Mouse (Mus musculus) hindbrain, postnatal 0 days (tissue): ENCODE measurements around the gene Nos1ap. TPM values are rescaled to one million over a fixed set of nuclear protein-coding genes. Genes with fewer than 3 reads are reported as not detected.

Source experiments
- ATAC-seq: fragments of 200-750 bp; cut with Nextera tagmentation; 2 replicates; pipeline ENCODE4 v1.8.0; 2017; ENCODE audit warnings: mild to moderate bottlenecking, moderate TSS enrichment, moderate library complexity
- DNase-seq: peaks from one replicate; pipeline ENCODE4 v3.0.0-alpha.2; 2015; ENCODE audit warnings: low spot score
- H3K27ac ChIP-seq: fragments of 300-500 bp; sonication (generic); 2 replicates; pipeline ENCODE4 v1.5.1; 2014; ENCODE audit warnings: mild to moderate bottlenecking
- H3K27me3 ChIP-seq: fragments of 300-500 bp; sonication (generic); 2 replicates; pipeline ENCODE4 v1.6.1; 2014; ENCODE audit warnings: low read length, mixed read lengths; ENCODE audit not compliant: insufficient read depth
- H3K36me3 ChIP-seq: fragments of 300-500 bp; sonication (generic); 2 replicates; pipeline ENCODE4 v1.6.1; 2014; ENCODE audit warnings: low read length, mixed read lengths; ENCODE audit not compliant: insufficient read depth
- H3K4me1 ChIP-seq: fragments of 300-500 bp; sonication (generic); 2 replicates; pipeline ENCODE4 v1.6.1; 2014; ENCODE audit warnings: antibody characterized with exemption, low read length, mixed read lengths; ENCODE audit not compliant: insufficient read depth
- H3K4me2 ChIP-seq: fragments of 300-500 bp; sonication (generic); 2 replicates; pipeline ENCODE4 v1.6.1; 2014; ENCODE audit warnings: low read depth, mild to moderate bottlenecking, low read length, moderate library complexity, mixed read lengths
- H3K4me3 ChIP-seq: fragments of 300-500 bp; sonication (generic); 2 replicates; pipeline ENCODE4 v1.5.1; 2014; ENCODE audit warnings: low read length
- H3K9ac ChIP-seq: fragments of 300-500 bp; sonication (generic); replicated peaks from 2 replicates; pipeline ENCODE4 v1.6.1; 2014; ENCODE audit warnings: mild to moderate bottlenecking, low read length, moderate library complexity, mixed read lengths
- H3K9me3 ChIP-seq: fragments of 300-500 bp; sonication (generic); 2 replicates; pipeline ENCODE4 v1.6.1; 2016; ENCODE audit warnings: low read length, mixed read lengths
- CTCF ChIP-seq: IDR thresholded peaks from 2 replicates; pipeline ENCODE4 v1.5.1; 2016; ENCODE audit warnings: antibody characterized with exemption, control low read depth, low read depth
- WGBS: fragments of 180-500 bp; shearing (Covaris S2); extraction: QIAGEN DNeasy Blood & Tissue Kit; methylation state at CpG from one replicate; pipeline ENCODE4 v1.1.7; 2014; 5-methylcytosine and 5-hydroxymethylcytosine counted together
- polyA plus RNA-seq: library from polyadenylated mRNA; unstranded; fragments of >200 nt; fragmentation: Nextera tagmentation; extraction: Ambion mirVana; gene quantifications from 2 replicates; pipeline ENCODE4 v1.2.1, GENCODE M21; 2015
- total RNA-seq: library from RNA; depleted of rRNA; stranded (reverse); fragments of >200 nt; gene quantifications from 2 replicates; pipeline ENCODE4 v1.2.3, GENCODE M21; 2014

Gene Nos1ap
- total and polyA plus RNA-seq, 2 experiments from 2014 or later = 10.1 to 12.4 TPM

- ATAC-seq = no peak
- Histone ChIP-seq H3K4me3 (no peak overlapping the region), H3K9ac (no peak overlapping the region), H3K4me2 (no peak overlapping the region), H3K9me3 (no peaks in the 10 kb centered on the region), H3K27me3 (no peaks in the 10 kb centered on the region), H3K4me1 (no peaks in the 10 kb centered on the region), H3K36me3 (no peaks in the 10 kb centered on the region), H3K27ac (no peak overlapping the region)
- WGBS = 75% methylated on average over 8 of the region's 8 CpGs
- DNase-seq = no peak
- TF ChIP-seq CTCF = no peak
These were observed 246.6 kb downstream of the Nos1ap start for GRCm38 (mm10) chr1:170343081-170343480.

GRCm38 (mm10) chr1:170339943-170340342, 249.7 kb downstream of the Nos1ap start:
- H3K4me3 ChIP-seq = no peak overlapping the region
- TF ChIP-seq CTCF = no peak
- 95% methylated on average over 3 of the region's 3 CpGs for WGBS
- no peak overlapping the region for H3K27ac ChIP-seq
- DNase-seq (no peak), ATAC-seq (no peak)
- H3K27me3 ChIP-seq = no peaks in the 10 kb centered on the region
- no peaks in the 10 kb centered on the region for H3K36me3 ChIP-seq
- H3K9ac ChIP-seq = no peak overlapping the region
- no peaks in the 10 kb centered on the region for H3K4me1 ChIP-seq
- no peaks in the 10 kb centered on the region for H3K9me3 ChIP-seq
- no peak overlapping the region for H3K4me2 ChIP-seq

- Histone ChIP-seq H3K9me3 (no peaks in the 10 kb centered on the region), H3K9ac (no peak overlapping the region), H3K4me3 (no peak overlapping the region), H3K4me2 (no peak overlapping the region), H3K4me1 (no peaks in the 10 kb centered on the region), H3K36me3 (peaks cover 6% of the 10 kb centered on the region; the same call in 1 of the 2 replicates), H3K27ac (no peak overlapping the region), H3K27me3 (no peaks in the 10 kb centered on the region)
- 50% methylated on average over 4 of the region's 4 CpGs for WGBS
- peak; percentile 57 for TF ChIP-seq CTCF
- ATAC-seq = no peak
- DNase-seq = peak; percentile 21
These were observed 256.9 kb downstream of the Nos1ap start for GRCm38 (mm10) chr1:170332775-170333174.

- H3K36me3 ChIP-seq = peaks cover 6% of the 10 kb centered on the region; the same call in 1 of the 2 replicates
- DNase-seq (no peak), ATAC-seq (no peak)
- H3K27ac ChIP-seq = no peak overlapping the region
- H3K27me3 ChIP-seq = no peaks in the 10 kb centered on the region
- H3K9me3 ChIP-seq = no peaks in the 10 kb centered on the region
- WGBS = 72% methylated on average over 6 of the region's 6 CpGs
- H3K4me2 ChIP-seq = no peak overlapping the region
- H3K9ac ChIP-seq = no peak overlapping the region
- TF ChIP-seq CTCF = no peak
- H3K4me1 ChIP-seq = no peaks in the 10 kb centered on the region
- H3K4me3 ChIP-seq = no peak overlapping the region
These were observed 257.7 kb downstream of the Nos1ap start for GRCm38 (mm10) chr1:170331926-170332325.

- H3K36me3 ChIP-seq = peaks cover 6% of the 10 kb centered on the region; the same call in 1 of the 2 replicates
- 89% methylated on average over 4 of the region's 4 CpGs for WGBS
- ATAC-seq = no peak
These were observed 264.4 kb downstream of the Nos1ap start for GRCm38 (mm10) chr1:170325277-170325676.

GRCm38 (mm10) chr1:170324312-170324711, 265.3 kb downstream of the Nos1ap start:
- WGBS = 90% methylated on average over 1 of the region's 1 CpGs
- no peak overlapping the region for H3K9ac ChIP-seq
- TF ChIP-seq CTCF = no peak
- no peaks in the 10 kb centered on the region for H3K27me3 ChIP-seq
- no peaks in the 10 kb centered on the region for H3K9me3 ChIP-seq
- H3K27ac ChIP-seq = no peak overlapping the region
- H3K4me3 ChIP-seq = no peak overlapping the region
- ATAC-seq (no peak), DNase-seq (no peak)
- no peaks in the 10 kb centered on the region for H3K4me1 ChIP-seq
- no peak overlapping the region for H3K4me2 ChIP-seq
- peaks cover 6% of the 10 kb centered on the region; the same call in 1 of the 2 replicates for H3K36me3 ChIP-seq

More at GRCm38 (mm10) chr1:170325277-170325676, 264.4 kb downstream of the Nos1ap start:
- no peak overlapping the region for H3K27ac ChIP-seq
- no peak overlapping the region for H3K4me2 ChIP-seq
- no peak overlapping the region for H3K9ac ChIP-seq
- H3K27me3 ChIP-seq = no peaks in the 10 kb centered on the region
- H3K4me1 ChIP-seq = no peaks in the 10 kb centered on the region
- no peaks in the 10 kb centered on the region for H3K9me3 ChIP-seq
- no peak for TF ChIP-seq CTCF
- no peak for DNase-seq
- H3K4me3 ChIP-seq = no peak overlapping the region

GRCm38 (mm10) chr1:170323001-170323400, 266.7 kb downstream of the Nos1ap start:
- ATAC-seq (no peak), DNase-seq (no peak)
- H3K4me3 ChIP-seq = no peak overlapping the region
- no peak overlapping the region for H3K9ac ChIP-seq
- no peaks in the 10 kb centered on the region for H3K36me3 ChIP-seq
- TF ChIP-seq CTCF = no peak
- 89% methylated on average over 10 of the region's 10 CpGs for WGBS
- no peaks in the 10 kb centered on the region for H3K4me1 ChIP-seq
- no peak overlapping the region for H3K4me2 ChIP-seq
- H3K27ac ChIP-seq = no peak overlapping the region
- no peaks in the 10 kb centered on the region for H3K9me3 ChIP-seq
- H3K27me3 ChIP-seq = no peaks in the 10 kb centered on the region
